Mouse (Mus musculus): ENCODE data around the gene Rab1b.

GRCm38 (mm10) chr19:5058801-5059771, 47.8 kb downstream of the Rab1b start:
- TF ChIP-seq GATA1 (IDR thresholded peaks at IDR 0.05; ENCODE audit: borderline replicate concordance, low read length), result no peak
- TF ChIP-seq TAL1 (conservative IDR thresholded peaks at IDR 0.05; ENCODE audit: low read depth, low read length), result no peak
- TF ChIP-seq CTCF (IDR thresholded peaks at IDR 0.05; ENCODE audit: low read depth, low read length), result no peak
- no peak for TF ChIP-seq POLR2AphosphoS5 (IDR thresholded peaks at IDR 0.05; ENCODE audit: insufficient replicate concordance, low read depth, low read length)

Data from G1E (cell line).